Mouse (Mus musculus) heart, embryonic 10.5 days (tissue): Measurements from ENCODE around the gene Grb2. TPM values are rescaled to one million over a fixed set of nuclear protein-coding genes. Genes with fewer than 3 reads are reported as not detected.
"Not testable (repeated sequence)": the region's sequence is repeated elsewhere in the genome, so short reads cannot be mapped to it uniquely, and the experiment has no call there.

Experiments
- DNase-seq: peaks from one replicate; pipeline ENCODE4 v3.0.0-alpha.2; 2017; ENCODE audit warnings: low spot score
- H3K27ac ChIP-seq: fragments of 300-500 bp; sonication (generic); 2 replicates; pipeline ENCODE4 v1.5.1; 2016; ENCODE audit warnings: mild to moderate bottlenecking
- H3K27me3 ChIP-seq: fragments of 300-500 bp; sonication (generic); 2 replicates; pipeline ENCODE4 v1.6.1; 2016; ENCODE audit warnings: mild to moderate bottlenecking; ENCODE audit not compliant: poor library complexity, insufficient read depth, severe bottlenecking
- H3K36me3 ChIP-seq: fragments of 300-500 bp; sonication (generic); 2 replicates; pipeline ENCODE4 v1.6.1; 2016; ENCODE audit warnings: mild to moderate bottlenecking, moderate library complexity
- H3K4me1 ChIP-seq: fragments of 300-500 bp; sonication (generic); 2 replicates; pipeline ENCODE4 v1.6.1; 2016; ENCODE audit warnings: mild to moderate bottlenecking
- H3K4me3 ChIP-seq: fragments of 300-500 bp; sonication (generic); 2 replicates; pipeline ENCODE4 v1.5.1; 2016; ENCODE audit warnings: mild to moderate bottlenecking, moderate library complexity
- H3K9me3 ChIP-seq: fragments of 300-500 bp; sonication (generic); 2 replicates; pipeline ENCODE4 v1.6.1; 2016; ENCODE audit warnings: mild to moderate bottlenecking, moderate library complexity
- WGBS: fragments of 180-500 bp; shearing (Covaris S2); methylation state at CpG from one replicate; pipeline ENCODE4 v1.1.7; 2016; 5-methylcytosine and 5-hydroxymethylcytosine counted together
- polyA plus RNA-seq: library from polyadenylated mRNA; unstranded; fragments of >200 nt; fragmentation: Nextera tagmentation; extraction: Ambion mirVana; gene quantifications from 2 replicates; pipeline ENCODE4 v1.2.1, GENCODE M21; 2016

The Grb2 gene
- polyA plus RNA-seq, 1 experiment from 2014 or later = 107 TPM

- WGBS = 54% methylated on average over 6 of the region's 6 CpGs
- no peak for DNase-seq
- Histone ChIP-seq H3K36me3 (peaks cover 52% of the 10 kb centered on the region), H3K27me3 (no peaks in the 10 kb centered on the region), H3K27ac (no peak overlapping the region), H3K4me3 (no peak overlapping the region), H3K4me1 (peaks cover 14% of the 10 kb centered on the region), H3K9me3 (no peaks in the 10 kb centered on the region)
These were observed 60.9 kb downstream of the Grb2 start for GRCm38 (mm10) chr11:115647459-115647858.

DNA sequence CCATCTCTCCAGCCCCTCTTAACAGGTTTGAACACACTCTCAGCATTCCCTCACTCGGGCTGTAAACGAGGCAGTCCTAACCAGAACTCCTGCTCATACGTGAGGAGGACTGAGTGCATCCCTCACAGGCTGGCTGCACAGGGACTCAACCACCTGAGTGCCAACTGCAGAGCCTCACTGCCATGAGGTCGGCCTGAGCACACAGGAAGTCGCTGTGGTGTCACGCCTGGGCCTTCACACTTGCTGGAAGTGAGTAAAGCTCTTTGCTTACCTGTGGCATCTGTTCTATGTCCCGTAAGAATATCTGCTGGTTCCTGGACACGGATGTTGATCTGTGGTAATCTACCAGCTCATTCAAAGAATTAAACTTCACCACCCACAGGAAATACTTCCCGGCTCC is 62.0 kb downstream of the Grb2 start:
- Histone ChIP-seq H3K4me3 (no peak overlapping the region), H3K4me1 (peaks cover 12% of the 10 kb centered on the region), H3K27me3 (no peaks in the 10 kb centered on the region), H3K36me3 (peaks cover 52% of the 10 kb centered on the region), H3K27ac (no peak overlapping the region), H3K9me3 (no peaks in the 10 kb centered on the region)
- no peak for DNase-seq
- WGBS = 88% methylated on average over 9 of the region's 9 CpGs

- not testable (repeated sequence) for H3K27me3 ChIP-seq, DNase-seq, H3K4me3 ChIP-seq, H3K9me3 ChIP-seq, H3K27ac ChIP-seq
- H3K4me1 ChIP-seq = peaks cover 14% of the 10 kb centered on the region
- WGBS = 90% methylated on average over 14 of the region's 14 CpGs
- H3K36me3 ChIP-seq = peaks cover 52% of the 10 kb centered on the region
These were observed 62.9 kb downstream of the Grb2 start for GRCm38 (mm10) chr11:115645498-115645897.

DNA sequence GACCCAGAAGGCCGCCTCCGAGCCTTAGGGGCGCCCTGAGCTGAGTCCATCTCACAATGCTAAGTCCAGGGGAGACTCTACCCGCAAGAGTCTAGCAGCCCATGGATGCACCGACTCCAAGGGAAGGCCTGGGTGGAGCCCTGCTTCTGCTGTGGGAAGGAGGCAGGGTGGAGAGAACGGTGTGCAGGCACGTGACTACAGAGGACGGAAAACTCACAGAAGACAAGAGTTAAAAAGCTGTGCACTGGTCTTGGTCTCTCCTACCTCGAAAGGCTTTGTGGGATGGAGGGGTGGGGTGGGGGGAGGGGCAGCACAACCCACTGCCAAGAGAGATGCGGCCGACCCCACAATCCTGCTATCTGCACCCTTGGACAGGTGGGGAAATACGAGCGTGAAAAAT is 64.1 kb downstream of the Grb2 start:
- Histone ChIP-seq H3K9me3 (no peaks in the 10 kb centered on the region), H3K27me3 (no peaks in the 10 kb centered on the region), H3K36me3 (peaks cover 44% of the 10 kb centered on the region), H3K4me3 (no peak overlapping the region), H3K27ac (no peak overlapping the region), H3K4me1 (peaks cover 7% of the 10 kb centered on the region; the same call in 1 of the 2 replicates)
- no peak for DNase-seq
- WGBS = 90% methylated on average over 13 of the region's 13 CpGs

DNA sequence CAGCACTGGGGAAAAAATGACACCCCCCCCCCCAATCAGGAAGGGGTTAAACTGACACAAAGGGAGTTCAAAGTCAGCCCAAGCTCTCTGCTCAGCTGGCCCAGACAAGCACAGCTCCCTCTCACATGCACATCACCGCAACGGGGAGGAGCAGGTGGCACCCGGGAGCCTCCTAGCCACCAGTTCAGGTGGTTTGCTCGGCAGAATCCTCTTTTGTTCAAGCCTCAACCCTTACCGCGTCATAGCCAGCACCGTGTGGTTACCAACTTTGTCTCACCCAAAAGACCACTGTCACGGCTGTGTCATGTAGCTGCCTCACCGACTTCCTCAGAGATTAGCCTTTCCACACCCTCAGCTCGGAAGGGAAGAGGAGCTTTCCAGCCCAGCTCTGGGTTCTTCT is 65.1 kb downstream of the Grb2 start:
- Histone ChIP-seq H3K27me3 (no peaks in the 10 kb centered on the region), H3K36me3 (peaks cover 38% of the 10 kb centered on the region), H3K4me3 (no peak overlapping the region), H3K4me1 (peaks cover 10% of the 10 kb centered on the region; the same call in 1 of the 2 replicates), H3K27ac (no peak overlapping the region), H3K9me3 (no peaks in the 10 kb centered on the region)
- 71% methylated on average over 10 of the region's 10 CpGs for WGBS
- DNase-seq = no peak

DNA sequence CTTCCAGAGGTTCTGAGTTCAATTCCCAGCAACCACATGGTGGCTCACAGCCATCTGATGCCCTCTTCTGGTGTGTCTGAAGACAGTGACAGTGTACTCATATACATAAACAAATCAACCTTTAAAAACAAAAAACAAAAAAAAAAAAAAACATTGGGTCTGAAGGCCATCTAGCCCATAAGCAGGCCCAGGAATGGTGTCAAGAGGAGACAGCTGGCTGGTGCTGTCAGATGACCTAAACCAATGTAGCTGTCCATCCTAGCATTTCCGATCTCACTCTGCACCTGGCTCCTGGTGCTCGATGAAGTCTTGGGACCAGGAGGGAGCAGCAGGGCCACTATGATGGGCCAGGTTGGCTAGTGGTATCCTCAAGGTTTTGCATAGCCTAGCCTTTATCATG is 65.7 kb downstream of the Grb2 start:
- H3K36me3 ChIP-seq = peaks cover 33% of the 10 kb centered on the region
- no peaks in the 10 kb centered on the region for H3K27me3 ChIP-seq
- 92% methylated on average over 2 of the region's 2 CpGs for WGBS
- no peak overlapping the region for H3K27ac ChIP-seq
- peaks cover 10% of the 10 kb centered on the region; the same call in 1 of the 2 replicates for H3K4me1 ChIP-seq
- no peak for DNase-seq
- H3K4me3 ChIP-seq = no peak overlapping the region
- H3K9me3 ChIP-seq = no peaks in the 10 kb centered on the region

- H3K4me1 ChIP-seq = peaks cover 10% of the 10 kb centered on the region; the same call in 1 of the 2 replicates
- H3K27me3 ChIP-seq = no peaks in the 10 kb centered on the region
- no peak overlapping the region for H3K4me3 ChIP-seq
- WGBS = 86% methylated on average over 4 of the region's 4 CpGs
- H3K36me3 ChIP-seq = peaks cover 29% of the 10 kb centered on the region
- no peak overlapping the region for H3K27ac ChIP-seq
- no peak for DNase-seq
- H3K9me3 ChIP-seq = no peaks in the 10 kb centered on the region
These were observed 66.7 kb downstream of the Grb2 start for GRCm38 (mm10) chr11:115641664-115642036.

DNA sequence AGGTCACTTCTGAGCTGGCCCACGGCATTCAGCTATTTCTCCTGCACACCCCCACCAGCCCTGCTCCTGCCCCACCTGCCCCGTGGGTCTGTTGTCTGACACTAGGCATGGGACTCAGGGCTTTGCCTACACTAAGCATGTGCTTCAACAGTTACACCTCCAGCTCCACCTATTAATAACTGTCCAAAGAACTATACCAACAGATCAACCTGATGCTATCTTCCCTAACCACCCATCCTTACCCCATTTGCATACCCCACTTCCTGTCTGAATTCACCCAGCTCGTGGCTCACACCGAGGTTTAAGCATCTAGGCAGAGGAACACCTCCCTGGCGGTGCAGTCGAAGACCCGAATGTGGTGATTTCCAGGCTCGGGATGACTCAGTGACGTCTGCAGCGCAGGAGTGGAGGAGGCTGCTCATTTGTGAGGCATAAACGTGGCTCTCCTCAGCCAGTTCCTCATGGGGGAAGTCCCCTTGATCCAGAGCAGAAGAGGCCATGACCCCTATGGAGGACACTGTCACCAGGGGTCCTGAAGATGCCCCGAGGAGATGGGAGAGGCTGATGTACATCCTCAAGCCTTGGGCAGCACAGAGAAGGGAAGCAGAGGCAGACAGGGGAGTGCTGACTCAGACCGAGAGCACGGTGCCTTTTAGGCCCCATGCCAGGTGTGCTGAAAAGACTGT is 67.3 kb downstream of the Grb2 start:
- no peaks in the 10 kb centered on the region for H3K27me3 ChIP-seq
- WGBS = 48% methylated on average over 14 of the region's 14 CpGs
- peaks cover 10% of the 10 kb centered on the region; the same call in 1 of the 2 replicates for H3K4me1 ChIP-seq
- no peak overlapping the region for H3K27ac ChIP-seq
- peaks cover 25% of the 10 kb centered on the region for H3K36me3 ChIP-seq
- no peaks in the 10 kb centered on the region for H3K9me3 ChIP-seq
- DNase-seq = no peak
- no peak overlapping the region for H3K4me3 ChIP-seq

DNA sequence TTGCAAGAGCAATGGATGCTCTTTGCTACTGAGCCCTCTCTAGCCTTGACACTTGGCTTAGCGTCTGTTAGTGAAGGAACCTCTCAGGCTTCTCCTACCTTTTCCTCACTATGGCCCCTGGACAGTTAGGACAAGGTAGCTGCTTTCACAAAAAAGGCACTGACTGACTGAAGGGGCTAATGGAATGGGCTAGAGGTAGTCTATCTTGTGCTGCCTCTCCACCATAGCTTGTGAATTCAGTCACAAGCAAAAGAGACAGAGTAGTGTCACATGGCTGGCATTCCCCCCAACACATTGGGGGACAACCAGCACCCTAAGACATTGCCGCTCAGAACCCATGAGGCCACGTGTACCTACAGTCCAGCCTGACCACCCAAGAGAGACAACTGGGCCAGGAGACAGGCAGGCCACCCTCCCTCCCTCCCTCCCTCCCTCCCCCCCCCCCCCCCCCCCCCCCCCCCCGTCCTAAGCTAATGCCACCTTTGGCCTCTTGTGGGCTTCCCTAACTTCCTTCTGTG is 68.0 kb downstream of the Grb2 start:
- no peak for DNase-seq
- Histone ChIP-seq H3K27me3 (no peaks in the 10 kb centered on the region), H3K9me3 (no peaks in the 10 kb centered on the region), H3K27ac (no peak overlapping the region), H3K4me3 (no peak overlapping the region), H3K36me3 (peaks cover 21% of the 10 kb centered on the region), H3K4me1 (peaks cover 10% of the 10 kb centered on the region; the same call in 1 of the 2 replicates)
- WGBS = 77% methylated on average over 3 of the region's 4 CpGs

GRCm38 (mm10) chr11:115639540-115639939 is 68.9 kb downstream of the Grb2 start:
- Histone ChIP-seq H3K9me3 (no peaks in the 10 kb centered on the region), H3K27me3 (no peaks in the 10 kb centered on the region), H3K27ac (no peak overlapping the region), H3K36me3 (peaks cover 13% of the 10 kb centered on the region), H3K4me3 (no peak overlapping the region), H3K4me1 (peaks cover 10% of the 10 kb centered on the region; the same call in 1 of the 2 replicates)
- WGBS = 83% methylated on average over 4 of the region's 4 CpGs
- DNase-seq = no peak

DNA sequence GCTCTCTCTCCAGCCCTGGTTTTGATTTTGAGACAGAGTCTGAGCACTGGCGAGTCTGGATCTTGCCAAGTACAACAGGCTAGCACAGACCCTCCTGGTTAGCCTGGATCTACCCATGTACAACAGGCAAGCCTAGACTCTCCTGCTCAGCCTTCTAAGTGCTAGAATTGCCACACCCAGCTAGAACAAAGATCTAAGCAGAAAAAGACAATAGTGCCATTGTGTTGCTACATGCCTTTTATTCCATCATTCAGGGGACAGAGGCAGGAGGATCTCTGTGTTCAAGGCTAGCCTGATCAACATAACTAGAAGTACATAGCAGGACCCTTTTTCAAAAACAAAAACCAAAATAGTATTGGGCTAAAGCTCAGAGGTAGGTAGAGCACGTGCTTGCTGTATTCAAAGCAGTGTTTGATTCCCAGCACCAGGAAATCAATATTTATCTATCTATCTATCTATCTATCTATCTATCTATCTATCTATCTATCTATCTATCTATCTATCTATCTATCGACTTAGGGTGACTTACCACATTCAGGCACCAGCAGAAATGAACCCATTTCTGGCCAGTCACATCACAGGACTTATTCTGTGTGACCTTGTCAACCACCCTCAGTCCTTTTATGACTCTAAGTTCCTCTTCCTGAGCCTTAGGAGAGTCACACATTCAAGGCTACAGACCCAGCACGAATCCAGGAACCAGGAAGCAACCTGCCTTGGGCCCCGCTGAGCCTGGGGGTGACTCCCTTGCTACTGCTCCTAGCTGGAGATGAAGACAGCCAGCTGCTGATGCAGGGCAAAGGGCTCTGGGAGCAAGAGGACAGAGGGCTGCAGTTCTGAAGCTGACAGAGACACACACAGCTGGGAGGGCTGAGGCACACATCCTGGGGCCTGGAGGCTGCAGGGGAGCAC is 69.6 kb downstream of the Grb2 start:
- peaks cover 10% of the 10 kb centered on the region; the same call in 1 of the 2 replicates for H3K4me1 ChIP-seq
- no peak overlapping the region for H3K4me3 ChIP-seq
- no peaks in the 10 kb centered on the region for H3K9me3 ChIP-seq
- DNase-seq = no peak
- 62% methylated on average over 5 of the region's 5 CpGs for WGBS
- no peaks in the 10 kb centered on the region for H3K27me3 ChIP-seq
- no peak overlapping the region for H3K27ac ChIP-seq
- peaks cover 9% of the 10 kb centered on the region; the same call in 1 of the 2 replicates for H3K36me3 ChIP-seq

DNA sequence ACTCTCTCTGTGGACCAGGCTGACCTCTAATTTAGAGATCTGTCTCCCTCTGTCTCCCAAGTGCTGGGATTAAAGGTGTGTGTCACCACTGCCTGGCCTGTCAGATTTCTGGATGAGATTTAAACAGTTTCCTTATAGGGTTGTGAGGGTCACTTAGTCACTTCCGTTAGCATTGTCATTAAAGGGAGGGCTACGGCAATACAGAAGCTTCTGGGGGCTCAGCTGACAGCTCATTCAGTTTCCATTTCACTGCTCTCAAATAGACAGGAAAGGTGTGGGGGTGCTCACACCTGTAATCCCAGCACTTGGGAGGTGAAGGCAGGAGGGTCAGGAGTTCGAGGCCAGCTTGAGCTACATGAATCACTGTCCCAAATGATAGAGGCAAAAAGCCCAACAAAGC is 71.4 kb downstream of the Grb2 start:
- peaks cover 10% of the 10 kb centered on the region; the same call in 1 of the 2 replicates for H3K4me1 ChIP-seq
- H3K36me3 ChIP-seq = no peaks in the 10 kb centered on the region
- no peak for DNase-seq
- 74% methylated on average over 3 of the region's 3 CpGs for WGBS
- H3K4me3 ChIP-seq = no peak overlapping the region
- no peaks in the 10 kb centered on the region for H3K27me3 ChIP-seq
- H3K27ac ChIP-seq = no peak overlapping the region
- H3K9me3 ChIP-seq = no peaks in the 10 kb centered on the region

GRCm38 (mm10) chr11:115635484-115635883 is 72.9 kb downstream of the Grb2 start:
- no peaks in the 10 kb centered on the region for H3K27me3 ChIP-seq
- no peaks in the 10 kb centered on the region for H3K9me3 ChIP-seq
- H3K36me3 ChIP-seq = no peaks in the 10 kb centered on the region
- 73% methylated on average over 8 of the region's 8 CpGs for WGBS
- no peak overlapping the region for H3K4me3 ChIP-seq
- 0 out of 2 replicates have a peak, but pooled peaks cover 6% of the 10 kb centered on the region for H3K4me1 ChIP-seq
- H3K27ac ChIP-seq = no peak overlapping the region
- no peak for DNase-seq
